Mouse (Mus musculus) urinary bladder, postnatal 10 days (tissue): ENCODE results near the gene Sf3a2.

ENCODE experiments used
- DNase-seq: peaks from one replicate; pipeline ENCODE4 v3.0.0; 2022; ENCODE audit warnings: low spot score

The Sf3a2 gene

GRCm38 (mm10) chr10:80775731-80776130, 22.3 kb upstream of the Sf3a2 start:
- DNase-seq: no peak

- DNase-seq: no peak
Observed at GRCm38 (mm10) chr10:80776358-80776869, 21.6 kb upstream of the Sf3a2 start.

- DNase-seq: no peak
Observed at GRCm38 (mm10) chr10:80777123-80777522, 20.9 kb upstream of the Sf3a2 start.

- DNase-seq: no peak
Observed at GRCm38 (mm10) chr10:80779565-80779964, 18.4 kb upstream of the Sf3a2 start.

- no peak for DNase-seq
Observed at GRCm38 (mm10) chr10:80784302-80784701, 13.7 kb upstream of the Sf3a2 start.

- DNase-seq: no peak
Observed at GRCm38 (mm10) chr10:80784871-80785270, 13.1 kb upstream of the Sf3a2 start.

- DNase-seq: no peak
Observed at GRCm38 (mm10) chr10:80785963-80786362, 12.0 kb upstream of the Sf3a2 start.

GRCm38 (mm10) chr10:80787517-80787916, 10.5 kb upstream of the Sf3a2 start:
- no peak for DNase-seq

- DNase-seq: no peak
Observed at GRCm38 (mm10) chr10:80790761-80791404, 7.1 kb upstream of the Sf3a2 start.

- DNase-seq: no peak
Observed at GRCm38 (mm10) chr10:80791476-80792174, 6.4 kb upstream of the Sf3a2 start.

GRCm38 (mm10) chr10:80792175-80793032, 5.6 kb upstream of the Sf3a2 start:
- DNase-seq: no peak

GRCm38 (mm10) chr10:80793033-80793784, 4.8 kb upstream of the Sf3a2 start:
- no peak for DNase-seq

GRCm38 (mm10) chr10:80793803-80794202, 4.2 kb upstream of the Sf3a2 start:
- no peak for DNase-seq

GRCm38 (mm10) chr10:80794750-80795149, 3.2 kb upstream of the Sf3a2 start:
- no peak for DNase-seq

- no peak for DNase-seq
Observed at GRCm38 (mm10) chr10:80796307-80796848, 1.6 kb upstream of the Sf3a2 start.

GRCm38 (mm10) chr10:80797186-80798149, 530 bp upstream of the Sf3a2 start:
- no peak for DNase-seq

GRCm38 (mm10) chr10:80799070-80799566, 1.1 kb downstream of the Sf3a2 start:
- no peak for DNase-seq

- no peak for DNase-seq
Observed at GRCm38 (mm10) chr10:80802204-80802912, 4.4 kb downstream of the Sf3a2 start.

GRCm38 (mm10) chr10:80802996-80803395, 5.0 kb downstream of the Sf3a2 start:
- DNase-seq: no peak

GRCm38 (mm10) chr10:80804340-80804739, 6.3 kb downstream of the Sf3a2 start:
- no peak for DNase-seq
